Mouse (Mus musculus): ENCODE data around the gene Wdr46. TPM values are rescaled to one million over a fixed set of nuclear protein-coding genes. Genes with fewer than 3 reads are reported as not detected.
"Not testable (repeated sequence)": the region's sequence is repeated elsewhere in the genome, so short reads cannot be mapped to it uniquely, and the experiment has no call there.

The Wdr46 gene
- polyA plus RNA-seq (2015; fragmentation: Nextera tagmentation; extraction: Ambion mirVana): 18.4 and 19.3 TPM in 2 replicates

GRCm38 (mm10) chr17:33940206-33940805 is at the start of gene Wdr46, which contains the start of gene Pfdn6:
Gene Wdr46, plus strand, starts transcription at chr17:33940660.
Gene Pfdn6, minus strand, starts transcription at chr17:33940343.
- Histone ChIP-seq H3K4me2 (peak within 1 kb of the TSS; percentile 98), H3K4me3 (replicated peaks) (peak within 1 kb of the TSS; percentile 89), H3K27ac (replicated peaks) (peak within 1 kb of the TSS; percentile 82), H3K4me1 (replicated peaks) (peaks cover 31% of the 10 kb centered on the region), H3K9ac (peak within 1 kb of the TSS; percentile 81), H3K9me3 (replicated peaks) (no peaks in the 10 kb centered on the region), H3K27me3 (no peaks in the 10 kb centered on the region), H3K36me3 (replicated peaks) (peaks cover 50% of the 10 kb centered on the region)
- WGBS (ENCODE audit: insufficient replicate concordance): under 1% methylated on average over 36 of the region's 36 CpGs
- peak; percentile 88 for ATAC-seq (ENCODE audit: insufficient read depth)

GRCm38 (mm10) chr17:33891357-33891756 is 49.1 kb upstream of the Wdr46 start:
- H3K4me1 ChIP-seq (replicated peaks): peaks cover 32% of the 10 kb centered on the region
- H3K9ac ChIP-seq: no peak overlapping the region
- WGBS (ENCODE audit: insufficient replicate concordance): 55% methylated on average over 2 of the region's 2 CpGs
- H3K4me3 ChIP-seq (replicated peaks): no peak overlapping the region
- H3K9me3 ChIP-seq (replicated peaks): no peaks in the 10 kb centered on the region
- no peak overlapping the region for H3K27ac ChIP-seq (replicated peaks)
- ATAC-seq (ENCODE audit: insufficient read depth): no peak
- peaks cover 20% of the 10 kb centered on the region for H3K36me3 ChIP-seq (replicated peaks)
- no peaks in the 10 kb centered on the region for H3K27me3 ChIP-seq
- H3K4me2 ChIP-seq: peak overlapping the region; percentile 23; the same call in 1 of the 2 replicates

- Histone ChIP-seq H3K4me1 (replicated peaks) (peaks cover 34% of the 10 kb centered on the region), H3K36me3 (replicated peaks) (peaks cover 15% of the 10 kb centered on the region)
- not testable (repeated sequence) for H3K9ac ChIP-seq; H3K4me2 ChIP-seq; ATAC-seq (ENCODE audit: insufficient read depth); H3K4me3 ChIP-seq (replicated peaks); H3K27ac ChIP-seq (replicated peaks); H3K9me3 ChIP-seq (replicated peaks); H3K27me3 ChIP-seq
- 50% methylated on average over 6 of the region's 6 CpGs for WGBS (ENCODE audit: insufficient replicate concordance)
Observed at GRCm38 (mm10) chr17:33891892-33892291, 48.6 kb upstream of the Wdr46 start.

GRCm38 (mm10) chr17:33892429-33892828 is 48.0 kb upstream of the Wdr46 start:
- H3K36me3 ChIP-seq (replicated peaks): peaks cover 9% of the 10 kb centered on the region; the same call in 1 of the 2 replicates
- no peaks in the 10 kb centered on the region for H3K27me3 ChIP-seq
- no peaks in the 10 kb centered on the region for H3K9me3 ChIP-seq (replicated peaks)
- no peak for ATAC-seq (ENCODE audit: insufficient read depth)
- 42% methylated on average over 7 of the region's 7 CpGs for WGBS (ENCODE audit: insufficient replicate concordance)
- peaks cover 36% of the 10 kb centered on the region for H3K4me1 ChIP-seq (replicated peaks)
- no peak overlapping the region for H3K4me3 ChIP-seq (replicated peaks)
- H3K4me2 ChIP-seq: no peak overlapping the region
- H3K27ac ChIP-seq (replicated peaks): no peak overlapping the region
- H3K9ac ChIP-seq: no peak overlapping the region

- not testable (repeated sequence) for ATAC-seq (ENCODE audit: insufficient read depth); H3K9me3 ChIP-seq (replicated peaks); H3K9ac ChIP-seq; H3K27ac ChIP-seq (replicated peaks); H3K27me3 ChIP-seq; H3K4me2 ChIP-seq; H3K4me3 ChIP-seq (replicated peaks); H3K36me3 ChIP-seq (replicated peaks)
- H3K4me1 ChIP-seq (replicated peaks): peaks cover 36% of the 10 kb centered on the region
- 61% methylated on average over 4 of the region's 4 CpGs for WGBS (ENCODE audit: insufficient replicate concordance)
Observed at GRCm38 (mm10) chr17:33893011-33893410, 47.4 kb upstream of the Wdr46 start.

- Histone ChIP-seq H3K9me3 (replicated peaks) (no peaks in the 10 kb centered on the region), H3K4me3 (replicated peaks) (no peak overlapping the region), H3K27me3 (no peaks in the 10 kb centered on the region), H3K4me2 (no peak overlapping the region), H3K36me3 (replicated peaks) (no peaks in the 10 kb centered on the region), H3K4me1 (replicated peaks) (peaks cover 58% of the 10 kb centered on the region), H3K9ac (no peak overlapping the region), H3K27ac (replicated peaks) (peak overlapping the region; percentile 38; the same call in 1 of the 2 replicates)
- no peak for ATAC-seq (ENCODE audit: insufficient read depth)
- 6% methylated on average over 6 of the region's 6 CpGs for WGBS (ENCODE audit: insufficient replicate concordance)
Observed at GRCm38 (mm10) chr17:33897114-33897794, 43.2 kb upstream of the Wdr46 start.

GRCm38 (mm10) chr17:33898193-33898592 is 42.3 kb upstream of the Wdr46 start:
- Histone ChIP-seq H3K27ac (replicated peaks) (peak overlapping the region; percentile 90), H3K4me1 (replicated peaks) (peaks cover 62% of the 10 kb centered on the region)
- not testable (repeated sequence) for H3K36me3 ChIP-seq (replicated peaks); H3K27me3 ChIP-seq; H3K9me3 ChIP-seq (replicated peaks); H3K9ac ChIP-seq; H3K4me2 ChIP-seq; H3K4me3 ChIP-seq (replicated peaks); ATAC-seq (ENCODE audit: insufficient read depth)
- WGBS (ENCODE audit: insufficient replicate concordance): 64% methylated on average over 4 of the region's 4 CpGs

- H3K9me3 ChIP-seq (replicated peaks): no peaks in the 10 kb centered on the region
- no peaks in the 10 kb centered on the region for H3K36me3 ChIP-seq (replicated peaks)
- peak; percentile 78 for ATAC-seq (ENCODE audit: insufficient read depth)
- H3K27me3 ChIP-seq: no peaks in the 10 kb centered on the region
- 8% methylated on average over 4 of the region's 4 CpGs for WGBS (ENCODE audit: insufficient replicate concordance)
- H3K27ac ChIP-seq (replicated peaks): peak overlapping the region; percentile 90
- H3K9ac ChIP-seq: peak overlapping the region; percentile 30; the same call in 1 of the 2 replicates
- peak overlapping the region; percentile 32 for H3K4me2 ChIP-seq
- peaks cover 74% of the 10 kb centered on the region for H3K4me1 ChIP-seq (replicated peaks)
- no peak overlapping the region for H3K4me3 ChIP-seq (replicated peaks)
Observed at GRCm38 (mm10) chr17:33899642-33900041, 40.8 kb upstream of the Wdr46 start.

GRCm38 (mm10) chr17:33900281-33900988 is 40.0 kb upstream of the Wdr46 start:
- H3K27ac ChIP-seq (replicated peaks): peak overlapping the region; percentile 90
- H3K4me2 ChIP-seq: peak overlapping the region; percentile 32; the same call in 1 of the 2 replicates
- H3K4me3 ChIP-seq (replicated peaks): no peak overlapping the region
- peaks cover 77% of the 10 kb centered on the region for H3K4me1 ChIP-seq (replicated peaks)
- H3K27me3 ChIP-seq: no peaks in the 10 kb centered on the region
- H3K36me3 ChIP-seq (replicated peaks): no peaks in the 10 kb centered on the region
- H3K9ac ChIP-seq: 0 out of 2 replicates have a peak overlapping the region, but pooled peaks have one; percentile 30
- ATAC-seq (ENCODE audit: insufficient read depth): peak; percentile 45
- H3K9me3 ChIP-seq (replicated peaks): no peaks in the 10 kb centered on the region
- WGBS (ENCODE audit: insufficient replicate concordance): 46% methylated on average over 7 of the region's 7 CpGs

GRCm38 (mm10) chr17:33900989-33901314 is 39.5 kb upstream of the Wdr46 start:
- H3K9ac ChIP-seq: no peak overlapping the region
- WGBS (ENCODE audit: insufficient replicate concordance): 78% methylated on average over 4 of the region's 4 CpGs
- ATAC-seq (ENCODE audit: insufficient read depth): no peak
- H3K4me3 ChIP-seq (replicated peaks): no peak overlapping the region
- H3K4me1 ChIP-seq (replicated peaks): peaks cover 77% of the 10 kb centered on the region
- H3K27ac ChIP-seq (replicated peaks): no peak overlapping the region
- H3K27me3 ChIP-seq: no peaks in the 10 kb centered on the region
- H3K9me3 ChIP-seq (replicated peaks): no peaks in the 10 kb centered on the region
- no peaks in the 10 kb centered on the region for H3K36me3 ChIP-seq (replicated peaks)
- no peak overlapping the region for H3K4me2 ChIP-seq

GRCm38 (mm10) chr17:33901653-33902052 is 38.8 kb upstream of the Wdr46 start:
- H3K27me3 ChIP-seq: no peaks in the 10 kb centered on the region
- no peaks in the 10 kb centered on the region for H3K9me3 ChIP-seq (replicated peaks)
- H3K4me3 ChIP-seq (replicated peaks): no peak overlapping the region
- peaks cover 77% of the 10 kb centered on the region for H3K4me1 ChIP-seq (replicated peaks)
- no peak overlapping the region for H3K9ac ChIP-seq
- no peak overlapping the region for H3K4me2 ChIP-seq
- peak overlapping the region; percentile 67; the same call in 1 of the 2 replicates for H3K27ac ChIP-seq (replicated peaks)
- no peaks in the 10 kb centered on the region for H3K36me3 ChIP-seq (replicated peaks)
- ATAC-seq (ENCODE audit: insufficient read depth): no peak
- 65% methylated on average over 4 of the region's 4 CpGs for WGBS (ENCODE audit: insufficient replicate concordance)

Measured in liver, embryonic 15.5 days (tissue).